Mouse (Mus musculus) spleen, adult 2 months (tissue): ENCODE results near the gene Apbb2. TPM values are rescaled to one million over a fixed set of nuclear protein-coding genes. Genes with fewer than 3 reads are reported as not detected.

Experiments used
- DNase-seq, 2 experiments: peaks; one replicate each; pipeline versions ENCODE4 v3.0.0 to v3.0.0-alpha.2; 2012 to 2021; ENCODE audit warnings: low spot score in 2 of 2, low read depth in 1 of 2
- H3K27ac ChIP-seq: fragments of 200-500 bp; 2 replicates; pipeline ENCODE4 v1.5.1; 2012; ENCODE audit warnings: low read length, inconsistent platforms; ENCODE audit not compliant: insufficient read depth
- H3K27me3 ChIP-seq: fragments of 200-500 bp; 2 replicates; pipeline ENCODE4 v1.6.1; 2012; ENCODE audit warnings: mild to moderate bottlenecking, moderate library complexity, low read length, inconsistent platforms; ENCODE audit not compliant: control insufficient read depth, insufficient read depth
- H3K36me3 ChIP-seq: fragments of 200-500 bp; 2 replicates; pipeline ENCODE4 v1.6.1; 2012; ENCODE audit warnings: mild to moderate bottlenecking, low read length, inconsistent platforms; ENCODE audit not compliant: control insufficient read depth, insufficient read depth
- H3K4me1 ChIP-seq: fragments of 200-500 bp; 2 replicates; pipeline ENCODE4 v1.6.1; 2011; ENCODE audit warnings: inconsistent platforms; ENCODE audit not compliant: control insufficient read depth, insufficient read depth, insufficient read length
- H3K4me3 ChIP-seq: fragments of 200-500 bp; 2 replicates; pipeline ENCODE4 v1.5.1; 2011; ENCODE audit warnings: mild to moderate bottlenecking, inconsistent platforms; ENCODE audit not compliant: insufficient read depth, insufficient read length; ENCODE audit errors: extremely low read depth
- CTCF ChIP-seq: fragments of 200-500 bp; IDR thresholded peaks from 2 replicates; pipeline ENCODE4 v1.5.1; 2011; ENCODE audit warnings: mild to moderate bottlenecking, inconsistent platforms; ENCODE audit not compliant: insufficient read depth, insufficient read length, insufficient replicate concordance; ENCODE audit errors: extremely low read depth
- POLR2A ChIP-seq: fragments of 200-500 bp; IDR thresholded peaks from 2 replicates; pipeline ENCODE4 v1.6.1; 2011; ENCODE audit warnings: low read depth, low read length, inconsistent platforms
- WGBS: fragments of 180-500 bp; shearing (Covaris S2); methylation state at CpG from one replicate; pipeline ENCODE4 v1.1.7; 2018; 5-methylcytosine and 5-hydroxymethylcytosine counted together
- polyA plus RNA-seq: library from polyadenylated mRNA; depleted of rRNA; stranded (reverse); fragments of >200 nt; gene quantifications from 2 replicates; pipeline ENCODE4 v1.2.3, GENCODE M21; 2012

Gene Apbb2
- polyA plus RNA-seq, 1 experiment, result 2.6 TPM

DNA sequence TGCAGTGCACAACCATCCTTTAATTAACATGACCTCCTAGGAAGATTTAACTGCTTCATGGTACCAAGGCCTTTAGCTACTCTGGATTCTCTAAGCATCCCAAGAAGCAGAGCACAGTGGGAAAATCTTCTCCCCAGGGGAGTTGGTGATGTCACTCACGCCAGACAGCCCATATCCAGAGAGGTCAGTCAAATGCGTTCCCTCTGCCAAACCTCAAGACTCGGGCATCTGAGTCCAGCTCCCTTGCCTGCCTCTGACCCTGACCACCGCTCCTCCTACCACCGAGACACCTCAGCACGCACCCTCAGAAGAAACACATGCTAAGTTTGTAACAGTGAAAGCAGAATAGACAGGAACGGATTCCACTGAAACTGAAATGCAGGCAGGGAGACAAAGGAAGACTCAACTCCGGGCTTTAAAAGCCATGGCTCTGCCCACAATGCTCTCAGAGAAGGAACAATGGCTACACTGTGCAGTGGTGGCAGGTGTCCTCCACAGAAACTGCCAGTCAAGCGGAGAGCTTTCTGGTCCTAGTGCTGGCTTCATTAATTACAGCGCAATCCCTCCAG, 72.9 kb downstream of the Apbb2 start:
- TF ChIP-seq CTCF (no peak), POLR2A (no peak)
- 86% methylated on average over 10 of the region's 10 CpGs for WGBS

DNA sequence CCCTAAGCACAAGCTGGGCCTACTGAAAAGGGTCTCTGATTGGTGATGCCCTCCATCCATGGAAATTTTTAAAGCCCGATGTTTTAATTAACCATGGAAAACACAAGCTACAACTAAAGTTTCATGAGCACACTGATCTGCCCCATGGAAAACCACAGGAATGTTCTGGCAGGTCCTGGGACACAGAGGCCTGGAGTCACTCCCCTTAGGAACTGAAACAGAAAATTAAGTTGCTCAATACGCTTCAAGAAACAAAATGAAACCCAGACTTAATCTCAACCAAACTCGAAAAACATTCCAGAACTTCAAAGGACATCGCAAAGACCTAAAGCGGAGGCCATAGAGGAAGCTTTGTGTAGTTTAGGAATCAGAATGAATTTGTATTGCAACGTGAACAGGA, 74.8 kb downstream of the Apbb2 start:
- Histone ChIP-seq H3K4me3 (no peak overlapping the region), H3K27me3 (no peaks in the 10 kb centered on the region), H3K27ac (no peak overlapping the region), H3K36me3 (no peaks in the 10 kb centered on the region), H3K4me1 (no peaks in the 10 kb centered on the region)
- TF ChIP-seq CTCF (no peak), POLR2A (no peak)
- 82% methylated on average over 6 of the region's 6 CpGs for WGBS
- no peak for DNase-seq

More for the DNA sequence above, 72.9 kb downstream of the Apbb2 start:
- H3K27me3 ChIP-seq, result no peaks in the 10 kb centered on the region
- no peak overlapping the region for H3K4me3 ChIP-seq
- H3K36me3 ChIP-seq, result no peaks in the 10 kb centered on the region
- no peak overlapping the region for H3K27ac ChIP-seq
- no peaks in the 10 kb centered on the region for H3K4me1 ChIP-seq
- no peak for DNase-seq

DNA sequence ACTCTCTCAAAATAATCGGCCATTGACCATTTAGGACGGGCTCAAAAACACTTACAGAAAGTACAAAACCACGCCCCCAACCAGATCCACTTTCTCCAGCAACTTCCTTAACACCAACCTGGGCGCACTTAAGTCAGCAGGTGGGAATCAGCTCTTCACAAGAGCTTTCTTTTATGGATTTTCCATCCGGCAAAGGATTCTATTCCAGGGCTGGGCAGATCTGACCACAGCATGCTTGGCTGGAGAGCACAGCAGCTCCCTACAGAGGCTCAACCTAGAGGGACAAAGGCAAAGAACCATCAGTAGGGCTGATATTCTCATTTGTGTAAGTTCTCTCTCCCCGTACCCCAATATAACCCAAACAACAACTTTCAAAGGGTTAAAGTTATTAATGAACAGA, 75.2 kb downstream of the Apbb2 start:
- H3K27me3 ChIP-seq, result no peaks in the 10 kb centered on the region
- WGBS, result 88% methylated on average over 6 of the region's 6 CpGs
- no peak for TF ChIP-seq CTCF
- TF ChIP-seq POLR2A, result no peak
- DNase-seq, result no peak
- H3K4me1 ChIP-seq, result no peaks in the 10 kb centered on the region
- H3K36me3 ChIP-seq, result no peaks in the 10 kb centered on the region
- H3K27ac ChIP-seq, result no peak overlapping the region
- no peak overlapping the region for H3K4me3 ChIP-seq

DNA sequence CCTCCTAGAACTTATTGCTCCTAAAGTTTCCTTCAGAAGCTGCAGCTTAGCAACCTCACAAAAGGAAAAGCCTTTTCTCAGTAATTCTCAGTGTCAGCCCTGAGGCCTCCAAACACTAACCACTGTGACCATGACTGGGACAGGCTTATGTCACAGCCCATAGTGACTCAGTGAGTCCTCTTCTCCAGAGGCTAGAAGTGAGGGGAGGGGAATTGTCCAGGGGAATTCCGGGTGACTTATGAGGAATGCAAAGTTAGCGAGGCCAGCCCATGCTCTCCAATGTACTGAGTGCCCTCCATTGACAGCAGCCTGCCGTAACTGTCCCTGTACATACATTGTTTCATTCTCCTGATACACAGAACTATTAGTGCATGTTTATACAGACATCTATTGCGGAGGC, 76.1 kb downstream of the Apbb2 start:
- no peak for DNase-seq
- no peaks in the 10 kb centered on the region for H3K4me1 ChIP-seq
- H3K27me3 ChIP-seq, result no peaks in the 10 kb centered on the region
- H3K27ac ChIP-seq, result no peak overlapping the region
- H3K36me3 ChIP-seq, result no peaks in the 10 kb centered on the region
- WGBS, result 89% methylated on average over 4 of the region's 4 CpGs
- no peak for TF ChIP-seq POLR2A
- no peak for TF ChIP-seq CTCF
- H3K4me3 ChIP-seq, result no peak overlapping the region

DNA sequence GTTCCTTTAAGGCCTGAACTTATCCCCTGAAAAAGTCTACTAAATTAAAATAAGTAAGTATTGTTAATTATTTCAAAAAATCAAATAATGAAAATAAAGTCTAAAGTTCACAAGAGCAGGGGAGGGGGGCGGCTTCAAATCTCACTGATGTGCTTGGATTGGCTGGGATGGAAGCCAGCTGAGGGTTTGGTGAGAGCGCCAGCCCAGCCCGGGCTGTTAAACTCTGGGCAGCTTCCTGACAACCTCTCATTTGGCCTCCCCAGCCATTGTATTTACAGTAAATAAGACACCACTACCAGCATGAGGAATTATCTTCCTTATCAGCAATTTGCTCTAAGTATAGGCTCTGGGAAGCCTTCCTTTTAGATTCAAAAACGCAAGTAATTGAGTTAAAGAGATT, 77.2 kb downstream of the Apbb2 start:
- Histone ChIP-seq H3K4me1 (no peaks in the 10 kb centered on the region), H3K27ac (no peak overlapping the region), H3K4me3 (no peak overlapping the region), H3K27me3 (no peaks in the 10 kb centered on the region), H3K36me3 (no peaks in the 10 kb centered on the region)
- TF ChIP-seq CTCF, result no peak
- no peak for TF ChIP-seq POLR2A
- DNase-seq, result no peak
- WGBS, result 83% methylated on average over 4 of the region's 4 CpGs

DNA sequence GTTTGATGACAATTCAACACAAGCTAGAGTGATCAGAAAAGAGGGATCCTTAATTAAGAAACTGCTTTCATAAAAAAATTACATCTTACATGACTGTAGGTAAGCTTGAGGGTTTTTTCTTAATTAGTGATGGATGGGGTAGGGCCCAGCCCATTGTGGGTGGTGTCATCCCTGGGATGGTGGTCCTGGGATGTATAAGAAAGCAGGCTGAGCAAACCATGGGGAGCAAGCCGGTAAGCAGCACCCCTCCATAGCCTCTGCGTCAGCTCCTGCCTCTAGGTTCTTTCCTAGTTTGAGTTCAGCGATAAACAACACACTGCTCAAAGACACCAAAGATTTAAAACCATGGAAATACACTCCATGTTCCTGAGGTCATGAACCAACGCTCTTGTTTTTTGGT, 78.3 kb downstream of the Apbb2 start:
- H3K4me3 ChIP-seq, result no peak overlapping the region

DNA sequence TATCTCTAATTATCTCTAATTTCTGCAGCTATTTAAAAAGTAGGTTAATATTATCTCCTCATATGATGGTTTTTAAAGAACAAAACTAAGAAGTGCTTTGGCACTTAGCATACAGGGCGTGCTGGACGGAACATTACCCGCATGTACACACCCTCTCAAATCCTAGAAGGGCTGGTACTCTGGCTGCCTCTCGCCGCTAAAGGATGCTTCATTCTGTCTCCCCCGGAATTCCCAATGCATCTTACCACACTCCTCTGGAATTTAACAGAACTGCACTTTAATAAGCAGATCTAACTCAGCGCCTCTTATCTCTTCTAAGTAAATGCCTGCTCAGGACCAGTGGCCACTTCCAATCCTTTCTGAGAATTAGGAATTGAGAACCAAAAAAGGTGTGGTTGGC, 80.8 kb downstream of the Apbb2 start:
- Histone ChIP-seq H3K36me3 (no peaks in the 10 kb centered on the region), H3K4me3 (no peak overlapping the region), H3K4me1 (no peaks in the 10 kb centered on the region), H3K27ac (no peak overlapping the region), H3K27me3 (no peaks in the 10 kb centered on the region)
- no peak for TF ChIP-seq POLR2A
- TF ChIP-seq CTCF, result no peak
- DNase-seq, result no peak
- WGBS, result 91% methylated on average over 7 of the region's 7 CpGs

More for the DNA sequence above, 78.3 kb downstream of the Apbb2 start:
- Histone ChIP-seq H3K36me3 (no peaks in the 10 kb centered on the region), H3K27me3 (no peaks in the 10 kb centered on the region), H3K4me1 (no peaks in the 10 kb centered on the region), H3K27ac (no peak overlapping the region)
- WGBS, result 92% methylated on average over 4 of the region's 4 CpGs
- TF ChIP-seq POLR2A (no peak), CTCF (no peak)
- DNase-seq, result no peak

DNA sequence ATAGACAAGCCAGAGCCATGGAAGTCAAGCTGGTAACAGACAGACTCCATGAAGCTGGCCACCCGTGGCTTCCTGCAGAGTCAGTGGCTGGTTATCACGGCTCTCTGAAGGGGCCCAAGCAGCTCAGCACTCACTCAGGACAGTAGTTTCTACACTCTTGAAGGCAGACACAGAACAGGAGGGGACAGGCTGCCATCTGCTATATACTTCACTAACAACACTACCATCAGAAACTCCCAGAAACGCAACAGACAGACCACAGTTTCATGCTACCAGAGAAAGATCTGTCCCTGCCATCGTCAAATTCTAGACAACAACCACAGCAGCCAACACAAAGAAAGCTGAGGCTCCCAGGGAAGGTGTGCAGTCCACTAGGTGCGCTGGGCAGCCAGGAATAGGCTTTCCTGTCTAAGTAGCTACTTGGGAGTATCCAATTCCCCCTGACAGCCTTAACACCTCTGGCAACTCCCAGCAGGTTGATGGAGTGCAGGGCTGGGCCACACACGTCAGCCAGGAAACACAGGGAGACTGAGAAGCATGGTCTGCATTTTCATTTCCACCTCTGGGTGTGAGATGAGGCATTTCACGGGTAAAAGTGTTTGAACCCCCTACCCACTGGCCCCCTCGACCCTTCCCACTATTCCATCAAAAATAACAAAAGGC, 81.8 kb downstream of the Apbb2 start:
- 75% methylated on average over 8 of the region's 8 CpGs for WGBS

More for the DNA sequence above, 81.8 kb downstream of the Apbb2 start:
- TF ChIP-seq CTCF (no peak), POLR2A (no peak)
- H3K4me1 ChIP-seq, result no peaks in the 10 kb centered on the region
- H3K36me3 ChIP-seq, result no peaks in the 10 kb centered on the region
- no peak overlapping the region for H3K27ac ChIP-seq
- H3K27me3 ChIP-seq, result no peaks in the 10 kb centered on the region
- no peak for DNase-seq
- H3K4me3 ChIP-seq, result no peak overlapping the region
